25 mouse cellular contexts compared by ENCODE assay signal in genomic region chr4:59211181-59211580, GRCm38 (mm10). TPM values are rescaled to one million over a fixed set of nuclear protein-coding genes. Genes with fewer than 3 reads are reported as not detected.
DNase-seq lines count a peak whose midpoint lies in the region; ATAC-seq and TF ChIP-seq lines count a peak whose summit lies in the region.
"Had no signal": no experiment of that assay in that cellular context is flagged by ENCODE, and none has a peak within 500 bp of the region (broad histone marks: within the 10 kb centered on the region; RNA-seq: fewer than 3 reads in every experiment).

No protein-coding gene starts in this region.

- 48% methylated on average over 9 of the region's 9 CpGs for WGBS in heart, embryonic 14.5 days
- WGBS in liver, embryonic 13.5 days (ENCODE audit: insufficient replicate concordance), result 84% methylated on average over 9 of the region's 9 CpGs

- H3K4me2 ChIP-seq in heart, embryonic 14.5 days (ENCODE audit: low read length), result peak overlapping the region; percentile 40
- H3K4me2 ChIP-seq in liver, embryonic 13.5 days, result no peak overlapping the region
- no peak overlapping the region for H3K4me2 ChIP-seq in myocyte (ENCODE audit: low read depth)
- H3K4me2 ChIP-seq: embryonic facial prominence, embryonic 15.5 days; hindbrain, embryonic 12.5 days had no signal

- ATAC-seq in heart, embryonic 14.5 days (ENCODE audit: insufficient number of reproducible peaks, insufficient read depth, low FRiP score, low read depth), result peak; percentile 50; the same call in 1 of the 2 replicates
- no peak for ATAC-seq in liver, embryonic 13.5 days (ENCODE audit: low read depth)
- ATAC-seq: CD4-positive, CD25-positive, alpha-beta regulatory T cell, adult 4 months; forebrain, embryonic 14.5 days; hindbrain, embryonic 16.5 days; inflammation-experienced regulatory T-cells, adult 6 months; intestine, postnatal 0 days had no signal

- H3K27me3 ChIP-seq in heart, embryonic 14.5 days (ENCODE audit: control insufficient read depth, insufficient read depth, low read length), result no peaks in the 10 kb centered on the region
- H3K27me3 ChIP-seq in liver, embryonic 13.5 days, result no peaks in the 10 kb centered on the region
- H3K27me3 ChIP-seq in myocyte (ENCODE audit: control insufficient read depth, insufficient read depth, insufficient read length), result no peaks in the 10 kb centered on the region
- H3K27me3 ChIP-seq: embryonic facial prominence, embryonic 15.5 days; hindbrain, embryonic 12.5 days had no signal

- H3K36me3 ChIP-seq in heart, embryonic 14.5 days (ENCODE audit: control insufficient read depth, insufficient read depth, low read length), result peaks cover 48% of the 10 kb centered on the region
- peaks cover 63% of the 10 kb centered on the region for H3K36me3 ChIP-seq in liver, embryonic 13.5 days
- H3K36me3 ChIP-seq in myocyte (ENCODE audit: control insufficient read depth, insufficient read depth), result peaks cover 78% of the 10 kb centered on the region

- H3K27ac ChIP-seq in heart, embryonic 14.5 days (replicated peaks in 1 of 2; ENCODE audit: control insufficient read depth in 1 of 2, insufficient read depth in 1 of 2, low read depth in 2 of 2, low read length in 2 of 2), result no peak overlapping the region
- H3K27ac ChIP-seq in liver, embryonic 13.5 days, result 0 out of 2 replicates have a peak overlapping the region, but pooled peaks have one; percentile 9
- H3K27ac ChIP-seq: embryonic facial prominence, embryonic 15.5 days; forebrain, embryonic 10.5 days; gastrocnemius, adult 2 months; hindbrain, embryonic 12.5 days had no signal

- H3K9me3 ChIP-seq in heart, embryonic 14.5 days (ENCODE audit: control insufficient read depth, low read length), result no peaks in the 10 kb centered on the region
- no peaks in the 10 kb centered on the region for H3K9me3 ChIP-seq in liver, embryonic 13.5 days (replicated peaks)
- H3K9me3 ChIP-seq: embryonic facial prominence, embryonic 15.5 days; forebrain, embryonic 10.5 days; G1E; hindbrain, embryonic 12.5 days had no signal

- DNase-seq in heart, adult 9 months (ENCODE audit: low spot score in 2 of 2), result no peak
- no peak for DNase-seq in liver, embryonic 13.5 days
- DNase-seq in liver (no peak), A20 (ENCODE audit: low read depth, low spot score) (peak; percentile 67)
- DNase-seq: adrenal gland, adult 8-10 months; adrenal gland, postnatal 36 days; B cell, adult 2 months; cerebellum, adult 8-10 months; cerebellum, postnatal 14 days; embryo, embryonic 11 days; gastrocnemius, adult 2 months; gastrocnemius, postnatal 25 days; heart, postnatal 36 days had no signal

- H3K9ac ChIP-seq in heart, embryonic 14.5 days (ENCODE audit: low read length), result no peak overlapping the region
- H3K9ac ChIP-seq in liver, embryonic 13.5 days, result no peak overlapping the region
- H3K9ac ChIP-seq: embryonic facial prominence, embryonic 15.5 days; hindbrain, embryonic 12.5 days had no signal

- H3K4me3 ChIP-seq in heart, embryonic 14.5 days (ENCODE audit: control insufficient read depth in 1 of 2, insufficient read depth in 1 of 2, low read depth in 1 of 2, low read length in 2 of 2), result no peak overlapping the region
- H3K4me3 ChIP-seq in liver, embryonic 13.5 days (replicated peaks), result no peak overlapping the region
- no peak overlapping the region for H3K4me3 ChIP-seq in myocyte
- H3K4me3 ChIP-seq: embryonic facial prominence, embryonic 15.5 days; erythroblast, embryonic 14.5 days; forebrain, embryonic 10.5 days; gastrocnemius, adult 2 months; hindbrain, embryonic 12.5 days had no signal

- H3K79me2 ChIP-seq in myocyte (ENCODE audit: control insufficient read depth, insufficient read depth), result peaks cover 87% of the 10 kb centered on the region

- TF ChIP-seq POLR2A in myocyte (IDR thresholded peaks at IDR 0.05; ENCODE audit: insufficient read length, low read depth), result no peak

- H3K4me1 ChIP-seq in heart, embryonic 14.5 days (ENCODE audit: control insufficient read depth in 2 of 2, insufficient read depth in 2 of 2, low read length in 2 of 2), result peaks cover 5 to 42% of the 10 kb centered on the region in 2 experiments
- peaks cover 66% of the 10 kb centered on the region for H3K4me1 ChIP-seq in liver, embryonic 13.5 days (replicated peaks)
- H3K4me1 ChIP-seq: embryonic facial prominence, embryonic 15.5 days had no signal

- no peak overlapping the region for H3ac ChIP-seq in myocyte (ENCODE audit: control insufficient read depth, insufficient read length)

TF ChIP-seq in myocyte, 11 proteins besides CTCF, POLR2A, EP300 and RAD21:
- TF ChIP-seq MYOD1 (IDR thresholded peaks at IDR 0.05; ENCODE audit: control insufficient read depth in 1 of 3, insufficient read length in 2 of 3, low read depth in 2 of 3) (no peak), POLR2AphosphoS2 (IDR thresholded peaks at IDR 0.05; ENCODE audit: insufficient read length, low read depth) (peak; percentile 49)

RNA-seq across cellular contexts. Expression of gene Ugcg, which starts 22.1 kb away (rescaled TPM):
- polyA plus RNA-seq in heart, embryonic 14.5 days (2014; fragmentation: Nextera tagmentation; extraction: Ambion mirVana), result 10.7 and 11.0 TPM in 2 replicates
- polyA plus RNA-seq in liver, embryonic 13.5 days (2015; fragmentation: Nextera tagmentation; extraction: Ambion mirVana), result 9.2 and 10.5 TPM in 2 replicates
- polyA plus RNA-seq in myocyte (2012; fragmentation: generic; extraction: Trizol), result 24.0 TPM
